Mouse (Mus musculus) adrenal gland, postnatal 4 days (tissue): ENCODE data around the gene 4930505A04Rik. TPM values are rescaled to one million over a fixed set of nuclear protein-coding genes. Genes with fewer than 3 reads are reported as not detected.

Experiments used
- total RNA-seq, 2 experiments: library from RNA; stranded (reverse); gene quantifications; 2 replicates each; pipeline ENCODE4 v1.2.3; 2021

The 4930505A04Rik gene
- total RNA-seq, 2 experiments from 2014 or later: 0.34 TPM; not detected in 1

Other genes starting within 250 kb of the 4930505A04Rik start
- 100 to 1,000 TPM; 275 to 318 TPM for gene Sptbn1, start 203.7 kb downstream of the 4930505A04Rik start, total RNA-seq
- gene Acyp2, start 177.8 kb upstream of the 4930505A04Rik start, total RNA-seq: 10 to 100 TPM; 17.3 to 21.0 TPM